Mouse (Mus musculus): Measurements from ENCODE around the gene Pdss2.

The Pdss2 gene

GRCm38 (mm10) chr10:43220910-43221625, at the start of gene Pdss2:
TSS of gene Pdss2 (plus strand) at chr10:43221486.
- peak; percentile 96 for DNase-seq

- DNase-seq: no peak
These were observed 49.2 kb upstream of the Pdss2 start for GRCm38 (mm10) chr10:43172066-43172465.

- DNase-seq: no peak
These were observed 48.7 kb upstream of the Pdss2 start for GRCm38 (mm10) chr10:43172554-43172953.

- DNase-seq: peak; percentile 82
These were observed 48.0 kb upstream of the Pdss2 start for GRCm38 (mm10) chr10:43173141-43173827.

- DNase-seq: no peak
These were observed 47.4 kb upstream of the Pdss2 start for GRCm38 (mm10) chr10:43173828-43174325.

- DNase-seq: peak; percentile 72
These were observed 46.7 kb upstream of the Pdss2 start, which contains the start of the genes Sobp and 9030612E09Rik for GRCm38 (mm10) chr10:43174326-43175155. TSS of gene Sobp (minus strand) at chr10:43174530. TSS of gene 9030612E09Rik (plus strand) at chr10:43174704.

- no peak for DNase-seq
These were observed 46.1 kb upstream of the Pdss2 start for GRCm38 (mm10) chr10:43175156-43175601.

- DNase-seq: no peak
These were observed 40.9 kb upstream of the Pdss2 start for GRCm38 (mm10) chr10:43180313-43180912.

GRCm38 (mm10) chr10:43200206-43200605, 21.1 kb upstream of the Pdss2 start:
- no peak for DNase-seq

GRCm38 (mm10) chr10:43203865-43204264, 17.4 kb upstream of the Pdss2 start:
- DNase-seq: no peak

- DNase-seq: peak; percentile 43
These were observed 9.4 kb upstream of the Pdss2 start for GRCm38 (mm10) chr10:43211866-43212265.

- DNase-seq: no peak
These were observed 3.9 kb upstream of the Pdss2 start for GRCm38 (mm10) chr10:43217361-43217900.

GRCm38 (mm10) chr10:43220479-43220878, 807 bp upstream of the Pdss2 start:
- DNase-seq: no peak

- DNase-seq: peak; percentile 48
These were observed 373 bp downstream of the Pdss2 start for GRCm38 (mm10) chr10:43221659-43222058.

GRCm38 (mm10) chr10:43223391-43223790, 2.1 kb downstream of the Pdss2 start:
- no peak for DNase-seq

GRCm38 (mm10) chr10:43226391-43226790, 5.1 kb downstream of the Pdss2 start:
- no peak for DNase-seq

- DNase-seq: no peak
These were observed 8.0 kb downstream of the Pdss2 start for GRCm38 (mm10) chr10:43229236-43229635.

GRCm38 (mm10) chr10:43234522-43234921, 13.2 kb downstream of the Pdss2 start:
- no peak for DNase-seq

GRCm38 (mm10) chr10:43235011-43235410, 13.7 kb downstream of the Pdss2 start:
- DNase-seq: no peak

GRCm38 (mm10) chr10:43235758-43236669, 14.7 kb downstream of the Pdss2 start:
- DNase-seq: no peak

GRCm38 (mm10) chr10:43242215-43242614, 20.9 kb downstream of the Pdss2 start:
- no peak for DNase-seq
